Mouse (Mus musculus): ENCODE results near the gene Olfr1175-ps. TPM values are rescaled to one million over a fixed set of nuclear protein-coding genes. Genes with fewer than 3 reads are reported as not detected.

Gene Olfr1175-ps
- not detected in 2 replicates for total RNA-seq (2014; rRNA removed)
- polyA plus RNA-seq (2012; rRNA removed) = not detected in 2 replicates

DNA sequence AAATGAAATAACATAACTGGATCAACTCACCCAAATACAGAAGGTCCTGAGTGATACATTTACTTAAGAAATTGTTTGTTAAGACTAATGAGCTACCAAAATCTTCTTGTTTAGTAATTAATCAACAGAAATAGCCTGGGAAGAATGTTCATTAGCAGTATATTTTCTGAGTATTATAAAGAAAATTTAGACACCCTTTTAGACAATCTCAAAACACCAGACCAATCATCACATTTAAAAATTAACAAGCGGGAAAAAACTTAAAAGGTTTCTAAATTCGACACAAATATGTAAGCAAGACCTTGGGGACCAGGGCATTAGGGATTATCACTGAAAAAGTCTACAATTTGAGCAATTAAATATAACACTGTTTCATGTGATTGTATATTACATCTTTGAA, at the start of gene Olfr1175-ps:
Gene Olfr1175-ps, minus strand, starts transcription at position 101 of the 400 bp plus-strand sequence.
- Histone ChIP-seq H3K9ac (ENCODE audit: low read depth, low read length) (no peak within 1 kb of the TSS), H3K4me1 (ENCODE audit: control insufficient read depth, insufficient read depth, low read length) (no peaks in the 10 kb centered on the region), H3K27ac (replicated peaks; ENCODE audit: insufficient read depth, low read depth, low read length) (no peak within 1 kb of the TSS), H3K36me3 (ENCODE audit: control insufficient read depth, insufficient read depth, low read length) (no peaks in the 10 kb centered on the region), H3K4me3 (ENCODE audit: insufficient read depth, low read depth, low read length) (no peak within 1 kb of the TSS), H3K79me2 (ENCODE audit: control insufficient read depth, insufficient read depth, low read length) (no peaks in the 10 kb centered on the region), H3K27me3 (ENCODE audit: control insufficient read depth, insufficient read depth, low read length) (no peaks in the 10 kb centered on the region)
- 74% methylated on average over 2 of the region's 2 CpGs for WGBS
- TF ChIP-seq POLR2A (IDR thresholded peaks at IDR 0.05; ENCODE audit: extremely low read depth, insufficient read depth, low read length) (no peak), CTCF (IDR thresholded peaks at IDR 0.05; ENCODE audit: low read depth, low read length) (no peak)
- no peak for DNase-seq (ENCODE audit: extremely low read depth, low read depth, low spot score)

DNA sequence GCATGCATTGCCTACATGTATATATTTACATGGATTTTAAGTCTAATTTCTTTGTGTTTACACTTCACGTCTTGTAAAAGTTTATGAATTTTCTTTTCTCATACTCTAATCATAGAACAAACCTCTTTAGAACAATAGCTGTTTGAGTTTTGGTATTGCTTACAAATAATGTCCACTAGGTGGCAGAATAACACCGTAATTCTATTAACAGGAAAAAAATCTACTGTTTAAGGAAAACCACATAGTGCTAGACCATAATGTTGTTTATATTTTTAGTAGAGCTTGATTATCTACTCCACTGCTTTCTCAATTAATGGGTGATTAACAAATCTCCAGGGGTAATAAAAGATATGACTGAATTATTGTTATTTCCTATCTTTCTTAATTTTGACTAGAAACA, 29.3 kb upstream of the Olfr1175-ps start:
- TF ChIP-seq POLR2A (IDR thresholded peaks at IDR 0.05; ENCODE audit: extremely low read depth, insufficient read depth, low read length) (no peak), CTCF (IDR thresholded peaks at IDR 0.05; ENCODE audit: low read depth, low read length) (peak; percentile 37)
- H3K36me3 ChIP-seq (ENCODE audit: control insufficient read depth, insufficient read depth, low read length) = no peaks in the 10 kb centered on the region
- H3K79me2 ChIP-seq (ENCODE audit: control insufficient read depth, insufficient read depth, low read length) = no peaks in the 10 kb centered on the region
- 0% methylated on average over 2 of the region's 2 CpGs for WGBS
- H3K27me3 ChIP-seq (ENCODE audit: control insufficient read depth, insufficient read depth, low read length) = no peaks in the 10 kb centered on the region
- peak; percentile 17 for DNase-seq (ENCODE audit: extremely low read depth, low read depth, low spot score)
- H3K4me3 ChIP-seq (ENCODE audit: insufficient read depth, low read depth, low read length) = no peak overlapping the region
- no peak overlapping the region for H3K27ac ChIP-seq (replicated peaks; ENCODE audit: insufficient read depth, low read depth, low read length)
- no peak overlapping the region for H3K9ac ChIP-seq (ENCODE audit: low read depth, low read length)
- H3K4me1 ChIP-seq (ENCODE audit: control insufficient read depth, insufficient read depth, low read length) = no peaks in the 10 kb centered on the region

DNA sequence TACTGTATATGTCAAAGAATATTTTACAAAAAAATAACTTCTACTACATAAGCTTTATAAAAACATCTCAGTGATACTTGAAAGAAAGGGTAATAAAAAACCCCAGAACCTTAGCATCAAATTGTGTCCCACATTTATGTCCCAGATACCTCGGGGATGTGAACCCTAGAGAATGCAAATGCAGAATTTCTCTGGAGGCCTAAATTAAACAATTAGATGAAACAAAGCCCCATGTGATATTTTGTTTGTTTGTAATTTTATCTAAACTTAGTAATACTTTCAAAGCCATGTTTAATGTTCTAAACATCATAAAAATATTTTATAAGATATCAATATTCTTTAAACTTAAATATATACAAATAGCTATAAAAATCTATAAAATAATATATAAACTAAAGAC, 19.4 kb upstream of the Olfr1175-ps start, which contains the start of gene Olfr1177-ps:
Gene Olfr1177-ps, minus strand, starts transcription at position 101 of the 400 bp plus-strand sequence.
- 72% methylated on average over 1 of the region's 1 CpGs for WGBS
- H3K36me3 ChIP-seq (ENCODE audit: control insufficient read depth, insufficient read depth, low read length) = no peaks in the 10 kb centered on the region
- H3K27me3 ChIP-seq (ENCODE audit: control insufficient read depth, insufficient read depth, low read length) = no peaks in the 10 kb centered on the region

DNA sequence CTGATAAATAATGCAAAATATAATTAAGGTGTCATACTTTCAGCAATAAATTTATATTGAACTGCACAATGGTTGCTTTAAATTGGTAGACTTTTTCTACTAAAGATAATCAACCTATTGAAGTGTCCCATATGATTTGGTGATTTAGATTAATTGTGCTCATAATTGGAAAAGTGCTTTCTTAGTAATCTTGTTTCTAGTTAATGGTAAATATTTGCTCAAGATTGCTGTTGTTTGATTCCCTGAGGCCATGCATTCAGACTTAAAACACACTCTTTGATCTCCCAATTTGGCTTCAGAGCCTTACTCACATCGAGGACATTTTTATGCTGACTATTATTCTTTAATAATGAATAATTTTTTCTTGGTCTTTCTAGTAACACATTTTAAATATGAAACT, 9.4 kb upstream of the Olfr1175-ps start, which contains the start of gene Olfr1176:
Gene Olfr1176, plus strand, starts transcription at position 301 of the 400 bp plus-strand sequence.
- 51% methylated on average over 1 of the region's 1 CpGs for WGBS
- H3K4me1 ChIP-seq (ENCODE audit: control insufficient read depth, insufficient read depth, low read length) = no peaks in the 10 kb centered on the region
- H3K36me3 ChIP-seq (ENCODE audit: control insufficient read depth, insufficient read depth, low read length) = no peaks in the 10 kb centered on the region
- TF ChIP-seq POLR2A (IDR thresholded peaks at IDR 0.05; ENCODE audit: extremely low read depth, insufficient read depth, low read length) (no peak), CTCF (IDR thresholded peaks at IDR 0.05; ENCODE audit: low read depth, low read length) (no peak)
- no peak within 1 kb of the TSS for H3K9ac ChIP-seq (ENCODE audit: low read depth, low read length)
- no peaks in the 10 kb centered on the region for H3K27me3 ChIP-seq (ENCODE audit: control insufficient read depth, insufficient read depth, low read length)
- no peaks in the 10 kb centered on the region for H3K79me2 ChIP-seq (ENCODE audit: control insufficient read depth, insufficient read depth, low read length)
- no peak within 1 kb of the TSS for H3K4me3 ChIP-seq (ENCODE audit: insufficient read depth, low read depth, low read length)
- DNase-seq (ENCODE audit: extremely low read depth, low read depth, low spot score) = no peak
- H3K27ac ChIP-seq (replicated peaks; ENCODE audit: insufficient read depth, low read depth, low read length) = no peak within 1 kb of the TSS

More for the DNA sequence above, 19.4 kb upstream of the Olfr1175-ps start, which contains the start of gene Olfr1177-ps:
- H3K27ac ChIP-seq (replicated peaks; ENCODE audit: insufficient read depth, low read depth, low read length) = no peak within 1 kb of the TSS
- H3K79me2 ChIP-seq (ENCODE audit: control insufficient read depth, insufficient read depth, low read length) = no peaks in the 10 kb centered on the region
- no peak within 1 kb of the TSS for H3K9ac ChIP-seq (ENCODE audit: low read depth, low read length)
- TF ChIP-seq POLR2A (IDR thresholded peaks at IDR 0.05; ENCODE audit: extremely low read depth, insufficient read depth, low read length) (no peak), CTCF (IDR thresholded peaks at IDR 0.05; ENCODE audit: low read depth, low read length) (no peak)
- no peak for DNase-seq (ENCODE audit: extremely low read depth, low read depth, low spot score)
- H3K4me1 ChIP-seq (ENCODE audit: control insufficient read depth, insufficient read depth, low read length) = no peaks in the 10 kb centered on the region
- no peak within 1 kb of the TSS for H3K4me3 ChIP-seq (ENCODE audit: insufficient read depth, low read depth, low read length)

DNA sequence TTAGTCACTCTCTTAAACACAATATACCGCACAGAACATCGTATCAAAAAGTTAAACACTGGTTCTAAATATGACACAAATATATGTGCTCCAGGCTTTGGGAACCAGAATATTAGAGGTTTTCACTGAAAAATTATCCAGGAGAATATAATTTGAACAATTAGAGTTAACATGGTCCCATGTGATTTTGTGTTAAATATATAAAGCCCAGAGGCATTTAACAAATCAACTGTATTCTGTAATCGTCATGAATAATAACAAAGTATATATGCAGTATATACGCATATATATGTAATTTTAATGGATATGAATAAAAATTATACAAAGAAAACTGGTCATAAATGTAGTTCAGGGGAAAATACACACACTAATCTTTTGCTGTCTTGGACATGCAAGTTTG, 12.0 kb downstream of the Olfr1175-ps start, which contains the start of gene Olfr1174-ps:
Gene Olfr1174-ps, minus strand, starts transcription at position 101 of the 400 bp plus-strand sequence.
- H3K27me3 ChIP-seq (ENCODE audit: control insufficient read depth, insufficient read depth, low read length) = no peaks in the 10 kb centered on the region
- no peaks in the 10 kb centered on the region for H3K79me2 ChIP-seq (ENCODE audit: control insufficient read depth, insufficient read depth, low read length)
- H3K36me3 ChIP-seq (ENCODE audit: control insufficient read depth, insufficient read depth, low read length) = no peaks in the 10 kb centered on the region
- WGBS = 91% methylated on average over 4 of the region's 4 CpGs
- H3K4me3 ChIP-seq (ENCODE audit: insufficient read depth, low read depth, low read length) = no peak within 1 kb of the TSS
- no peak within 1 kb of the TSS for H3K9ac ChIP-seq (ENCODE audit: low read depth, low read length)
- no peaks in the 10 kb centered on the region for H3K4me1 ChIP-seq (ENCODE audit: control insufficient read depth, insufficient read depth, low read length)
- no peak for DNase-seq (ENCODE audit: extremely low read depth, low read depth, low spot score)
- no peak within 1 kb of the TSS for H3K27ac ChIP-seq (replicated peaks; ENCODE audit: insufficient read depth, low read depth, low read length)
- TF ChIP-seq POLR2A (IDR thresholded peaks at IDR 0.05; ENCODE audit: extremely low read depth, insufficient read depth, low read length) (no peak), CTCF (IDR thresholded peaks at IDR 0.05; ENCODE audit: low read depth, low read length) (no peak)

DNA sequence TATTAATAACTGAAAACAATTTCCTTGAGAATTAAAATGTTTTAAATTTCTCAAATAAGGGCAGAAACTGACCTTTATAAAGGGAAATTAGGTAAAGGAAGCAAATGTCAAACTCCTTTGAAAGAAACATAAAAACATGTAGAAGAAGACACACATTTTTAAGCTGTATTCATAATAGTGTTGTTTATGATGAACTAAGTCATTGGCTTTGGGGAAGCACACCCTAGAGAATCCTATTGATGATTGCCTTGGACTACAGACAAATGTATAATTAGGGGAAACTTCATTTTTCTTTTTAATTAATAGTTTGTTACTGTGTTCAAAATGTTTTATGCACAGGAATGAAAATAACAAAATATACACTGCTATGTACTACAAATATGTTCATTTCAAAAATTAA, 47.2 kb downstream of the Olfr1175-ps start, which contains the start of gene Olfr1173:
Gene Olfr1173, minus strand, starts transcription at position 101 of the 400 bp plus-strand sequence.
- H3K36me3 ChIP-seq (ENCODE audit: control insufficient read depth, insufficient read depth, low read length) = no peaks in the 10 kb centered on the region
- H3K4me1 ChIP-seq (ENCODE audit: control insufficient read depth, insufficient read depth, low read length) = no peaks in the 10 kb centered on the region
- H3K4me3 ChIP-seq (ENCODE audit: insufficient read depth, low read depth, low read length) = no peak within 1 kb of the TSS
- TF ChIP-seq CTCF (IDR thresholded peaks at IDR 0.05; ENCODE audit: low read depth, low read length) = no peak
- no peak for TF ChIP-seq POLR2A (IDR thresholded peaks at IDR 0.05; ENCODE audit: extremely low read depth, insufficient read depth, low read length)
- no peak for DNase-seq (ENCODE audit: extremely low read depth, low read depth, low spot score)
- no peak within 1 kb of the TSS for H3K27ac ChIP-seq (replicated peaks; ENCODE audit: insufficient read depth, low read depth, low read length)
- H3K27me3 ChIP-seq (ENCODE audit: control insufficient read depth, insufficient read depth, low read length) = no peaks in the 10 kb centered on the region
- no peaks in the 10 kb centered on the region for H3K79me2 ChIP-seq (ENCODE audit: control insufficient read depth, insufficient read depth, low read length)
- no peak within 1 kb of the TSS for H3K9ac ChIP-seq (ENCODE audit: low read depth, low read length)

Other genes starting within 250 kb of the Olfr1175-ps start
- gene Olfr1164, start 233.2 kb downstream of the Olfr1175-ps start, total RNA-seq (2014; rRNA removed) = not detected in 2 replicates
- gene Olfr1164, start 233.2 kb downstream of the Olfr1175-ps start, polyA plus RNA-seq (2012; rRNA removed) = not detected in 2 replicates
- not detected in 2 replicates for gene Olfr1166, start 198.9 kb downstream of the Olfr1175-ps start, total RNA-seq (2014; rRNA removed)
- not detected in 2 replicates for gene Olfr1166, start 198.9 kb downstream of the Olfr1175-ps start, polyA plus RNA-seq (2012; rRNA removed)
- not detected in 2 replicates for gene Olfr1167, start 172.0 kb downstream of the Olfr1175-ps start, total RNA-seq (2014; rRNA removed)
- not detected in 2 replicates for gene Olfr1167, start 172.0 kb downstream of the Olfr1175-ps start, polyA plus RNA-seq (2012; rRNA removed)
- not detected in 2 replicates for gene Olfr1168, start 145.3 kb downstream of the Olfr1175-ps start, total RNA-seq (2014; rRNA removed)
- gene Olfr1168, start 145.3 kb downstream of the Olfr1175-ps start, polyA plus RNA-seq (2012; rRNA removed) = not detected in 2 replicates
- not detected in 2 replicates for gene Olfr1170, start 98.9 kb downstream of the Olfr1175-ps start, total RNA-seq (2014; rRNA removed)
- not detected in 2 replicates for gene Olfr1170, start 98.9 kb downstream of the Olfr1175-ps start, polyA plus RNA-seq (2012; rRNA removed)
- gene Olfr1173, start 47.3 kb downstream of the Olfr1175-ps start, total RNA-seq (2014; rRNA removed) = not detected in 2 replicates
- gene Olfr1173, start 47.3 kb downstream of the Olfr1175-ps start, polyA plus RNA-seq (2012; rRNA removed) = not detected in 2 replicates
- not detected in 2 replicates for gene Olfr1174-ps, start 12.1 kb downstream of the Olfr1175-ps start, total RNA-seq (2014; rRNA removed)
- gene Olfr1174-ps, start 12.1 kb downstream of the Olfr1175-ps start, polyA plus RNA-seq (2012; rRNA removed) = not detected in 2 replicates
- gene Olfr1176, start 9.5 kb upstream of the Olfr1175-ps start, total RNA-seq (2014; rRNA removed) = not detected in 2 replicates
- not detected in 2 replicates for gene Olfr1176, start 9.5 kb upstream of the Olfr1175-ps start, polyA plus RNA-seq (2012; rRNA removed)
- gene Olfr1177-ps, start 19.3 kb upstream of the Olfr1175-ps start, total RNA-seq (2014; rRNA removed) = not detected in 2 replicates
- not detected in 2 replicates for gene Olfr1177-ps, start 19.3 kb upstream of the Olfr1175-ps start, polyA plus RNA-seq (2012; rRNA removed)
- gene Olfr1178, start 59.8 kb upstream of the Olfr1175-ps start, total RNA-seq (2014; rRNA removed) = not detected in 2 replicates
- gene Olfr1178, start 59.8 kb upstream of the Olfr1175-ps start, polyA plus RNA-seq (2012; rRNA removed) = not detected in 2 replicates
- gene Olfr1179, start 79.2 kb upstream of the Olfr1175-ps start, total RNA-seq (2014; rRNA removed) = not detected in 2 replicates
- not detected in 2 replicates for gene Olfr1179, start 79.2 kb upstream of the Olfr1175-ps start, polyA plus RNA-seq (2012; rRNA removed)
- gene Olfr1180, start 91.9 kb upstream of the Olfr1175-ps start, total RNA-seq (2014; rRNA removed) = not detected in 2 replicates
- gene Olfr1180, start 91.9 kb upstream of the Olfr1175-ps start, polyA plus RNA-seq (2012; rRNA removed) = not detected in 2 replicates
- gene Olfr1181, start 99.0 kb upstream of the Olfr1175-ps start, total RNA-seq (2014; rRNA removed) = not detected in 2 replicates
- not detected in 2 replicates for gene Olfr1181, start 99.0 kb upstream of the Olfr1175-ps start, polyA plus RNA-seq (2012; rRNA removed)
- not detected in 2 replicates for gene Gm13757, start 121.9 kb upstream of the Olfr1175-ps start, total RNA-seq (2014; rRNA removed)
- gene Gm13757, start 121.9 kb upstream of the Olfr1175-ps start, polyA plus RNA-seq (2012; rRNA removed) = not detected in 2 replicates
- not detected in 2 replicates for gene Olfr1183, start 127.7 kb upstream of the Olfr1175-ps start, total RNA-seq (2014; rRNA removed)
- not detected in 2 replicates for gene Olfr1183, start 127.7 kb upstream of the Olfr1175-ps start, polyA plus RNA-seq (2012; rRNA removed)
- gene Olfr1184, start 156.4 kb upstream of the Olfr1175-ps start, total RNA-seq (2014; rRNA removed) = not detected in 2 replicates
- gene Olfr1184, start 156.4 kb upstream of the Olfr1175-ps start, polyA plus RNA-seq (2012; rRNA removed) = not detected in 2 replicates
- not detected in 2 replicates for gene Olfr1185-ps1, start 166.1 kb upstream of the Olfr1175-ps start, total RNA-seq (2014; rRNA removed)
- gene Olfr1185-ps1, start 166.1 kb upstream of the Olfr1175-ps start, polyA plus RNA-seq (2012; rRNA removed) = not detected in 2 replicates
- not detected in 2 replicates for gene Olfr1186, start 191.3 kb upstream of the Olfr1175-ps start, total RNA-seq (2014; rRNA removed)
- gene Olfr1186, start 191.3 kb upstream of the Olfr1175-ps start, polyA plus RNA-seq (2012; rRNA removed) = not detected in 2 replicates
- gene Olfr1188, start 229.7 kb upstream of the Olfr1175-ps start, total RNA-seq (2014; rRNA removed) = not detected in 2 replicates
- gene Olfr1188, start 229.7 kb upstream of the Olfr1175-ps start, polyA plus RNA-seq (2012; rRNA removed) = not detected in 2 replicates